Mouse (Mus musculus) liver, adult 2 months (tissue): ENCODE measurements around the gene Fbxl5.

Experiments
- CTCF ChIP-seq: fragments of 200-500 bp; IDR thresholded peaks from 2 replicates; pipeline ENCODE4 v1.5.1; 2011; ENCODE audit warnings: low read depth, low read length, control low read depth
- POLR2A ChIP-seq: fragments of 200-500 bp; IDR thresholded peaks from 2 replicates; pipeline ENCODE4 v1.6.1; 2011; ENCODE audit warnings: low read length, control low read depth; ENCODE audit not compliant: insufficient read depth; ENCODE audit errors: extremely low read depth

- no peak for TF ChIP-seq POLR2A
- no peak for TF ChIP-seq CTCF
Measured at GRCm38 (mm10) chr5:43792354-43792753, 29.1 kb downstream of the Fbxl5 start.
